21 mouse cellular contexts compared by ENCODE assay signal in genomic region chr9:117066502-117066901, GRCm38 (mm10).
DNase-seq lines count a peak whose midpoint lies in the region; ATAC-seq and TF ChIP-seq lines count a peak whose summit lies in the region.
"Had no signal": no experiment of that assay in that cellular context is flagged by ENCODE, and none has a peak within 500 bp of the region (broad histone marks: within the 10 kb centered on the region; RNA-seq: fewer than 3 reads in every experiment).

No protein-coding gene starts in this region.

- TF ChIP-seq POLR2A in brain, embryonic 14.5 days (IDR thresholded peaks at IDR 0.05; ENCODE audit: borderline replicate concordance, extremely low read depth, insufficient read depth, insufficient read length, poor library complexity, severe bottlenecking): no peak

- intact Hi-C loops in heart, postnatal 10 days (cut with DNase I): no loop called here

- H3K4me3 ChIP-seq in heart, postnatal 0 days (ENCODE audit: low read depth, low read length): no peak overlapping the region
- H3K4me3 ChIP-seq in liver, embryonic 14.5 days (ENCODE audit: insufficient read depth in 1 of 2, low read depth in 2 of 2, low read length in 2 of 2): no peak overlapping the region
- no peak overlapping the region for H3K4me3 ChIP-seq in liver, embryonic 11.5 days (ENCODE audit: low read depth, low read length)
- H3K4me3 ChIP-seq in ES-E14 (ENCODE audit: insufficient read depth in 1 of 2, low read depth in 1 of 2, low read length in 2 of 2, poor library complexity in 1 of 2, severe bottlenecking in 1 of 2): no peak overlapping the region
- H3K4me3 ChIP-seq: erythroblast, embryonic 14.5 days; heart, embryonic 10.5 days; liver, embryonic 13.5 days; megakaryocyte, embryonic 14.5 days; midbrain, embryonic 15.5 days had no signal

- H3K4me2 ChIP-seq in heart, postnatal 0 days (ENCODE audit: low read depth, low read length): no peak overlapping the region
- H3K4me2 ChIP-seq in liver, embryonic 14.5 days (ENCODE audit: low read depth): no peak overlapping the region
- H3K4me2 ChIP-seq in liver, embryonic 11.5 days: no peak overlapping the region
- H3K4me2 ChIP-seq: hindbrain, embryonic 14.5 days; liver, embryonic 13.5 days; midbrain, embryonic 15.5 days had no signal

- no peaks in the 10 kb centered on the region for H3K27me3 ChIP-seq in heart, postnatal 0 days (ENCODE audit: control insufficient read depth, insufficient read depth, low read length)
- H3K27me3 ChIP-seq in liver, embryonic 14.5 days (ENCODE audit: control insufficient read depth, insufficient read depth, low read length): no peaks in the 10 kb centered on the region
- H3K27me3 ChIP-seq in liver, embryonic 11.5 days (replicated peaks; ENCODE audit: control insufficient read depth, insufficient read depth, low read length): no peaks in the 10 kb centered on the region
- H3K27me3 ChIP-seq: liver, embryonic 13.5 days; megakaryocyte, embryonic 14.5 days; midbrain, embryonic 15.5 days had no signal

- H3K27ac ChIP-seq in heart, postnatal 0 days (ENCODE audit: low read depth): no peak overlapping the region
- H3K27ac ChIP-seq in liver, embryonic 14.5 days: no peak overlapping the region
- no peak overlapping the region for H3K27ac ChIP-seq in liver, embryonic 11.5 days (ENCODE audit: low read depth, low read length)
- no peak overlapping the region for H3K27ac ChIP-seq in ES-E14 (ENCODE audit: insufficient read depth, low read depth, low read length, poor library complexity, severe bottlenecking)
- H3K27ac ChIP-seq: heart, embryonic 10.5 days; hindbrain, embryonic 14.5 days; liver, embryonic 13.5 days; midbrain, embryonic 15.5 days had no signal

- no peaks in the 10 kb centered on the region for H3K4me1 ChIP-seq in heart, postnatal 0 days (ENCODE audit: control insufficient read depth, insufficient read depth)
- no peaks in the 10 kb centered on the region for H3K4me1 ChIP-seq in liver, embryonic 14.5 days (replicated peaks; ENCODE audit: control insufficient read depth in 2 of 2, insufficient read depth in 2 of 2, low read length in 1 of 2)
- H3K4me1 ChIP-seq in liver, embryonic 11.5 days (replicated peaks; ENCODE audit: control insufficient read depth, insufficient read depth, low read length): no peaks in the 10 kb centered on the region
- no peaks in the 10 kb centered on the region for H3K4me1 ChIP-seq in ES-E14 (ENCODE audit: control insufficient read depth in 2 of 2, insufficient read depth in 2 of 2, low read length in 2 of 2, poor library complexity in 1 of 2)
- H3K4me1 ChIP-seq: heart, embryonic 10.5 days; liver, embryonic 13.5 days; megakaryocyte, embryonic 14.5 days; midbrain, embryonic 15.5 days had no signal

- peak; percentile 47 for TF ChIP-seq CTCF in heart, postnatal 0 days (IDR thresholded peaks at IDR 0.05; ENCODE audit: low read depth)
- peak; percentile 10; the same call in 1 of the 2 replicates for TF ChIP-seq CTCF in liver, embryonic 14.5 days (IDR thresholded peaks at IDR 0.05; ENCODE audit: low read depth)
- TF ChIP-seq CTCF in brain, embryonic 14.5 days (IDR thresholded peaks at IDR 0.05; ENCODE audit: borderline replicate concordance, extremely low read depth, insufficient read depth, insufficient read length): peak; percentile 30; the same call in 1 of the 2 replicates

- no peak for ATAC-seq in heart, postnatal 0 days (ENCODE audit: insufficient read depth, low read depth)
- ATAC-seq in liver, embryonic 14.5 days (ENCODE audit: insufficient read depth): no peak
- ATAC-seq in liver, embryonic 11.5 days (replicated peaks; ENCODE audit: low FRiP score): no peak
- ATAC-seq in granulocyte monocyte progenitor cell, adult 5-6 weeks (replicated peaks; ENCODE audit: poor library complexity, severe bottlenecking): no peak
- ATAC-seq: forebrain, embryonic 14.5 days; intestine, embryonic 16.5 days; midbrain, embryonic 15.5 days had no signal

- in situ Hi-C loops in ES-E14 (cut with MboI; ENCODE audit: low sequenced_read_pairs in 2 of 2, unreplicated experiment in 2 of 2): no loop called here

- H3K36me3 ChIP-seq in heart, postnatal 0 days (replicated peaks; ENCODE audit: control insufficient read depth, insufficient read depth, low read length): no peaks in the 10 kb centered on the region
- H3K36me3 ChIP-seq in liver, embryonic 14.5 days (replicated peaks; ENCODE audit: control insufficient read depth, insufficient read depth, low read depth): no peaks in the 10 kb centered on the region
- no peaks in the 10 kb centered on the region for H3K36me3 ChIP-seq in liver, embryonic 11.5 days (ENCODE audit: control insufficient read depth, insufficient read depth, low read length)
- no peaks in the 10 kb centered on the region for H3K36me3 ChIP-seq in ES-E14 (ENCODE audit: control insufficient read depth, insufficient read depth, low read length, poor library complexity, severe bottlenecking)
- H3K36me3 ChIP-seq: liver, embryonic 13.5 days; midbrain, embryonic 15.5 days had no signal

- WGBS in heart, postnatal 0 days: 77% methylated on average over 3 of the region's 3 CpGs
- 52% methylated on average over 3 of the region's 3 CpGs for WGBS in liver, embryonic 14.5 days (ENCODE audit: insufficient replicate concordance)
- 75% methylated on average over 3 of the region's 3 CpGs for WGBS in liver, embryonic 11.5 days

- TF ChIP-seq EP300 in heart, postnatal 0 days (IDR thresholded peaks at IDR 0.05; ENCODE audit: low read depth): no peak
- no peak for TF ChIP-seq EP300 in liver, embryonic 14.5 days (IDR thresholded peaks at IDR 0.05; ENCODE audit: low read depth)

- no peaks in the 10 kb centered on the region for H3K9me3 ChIP-seq in heart, postnatal 0 days (replicated peaks; ENCODE audit: control insufficient read depth, low read length)
- no peaks in the 10 kb centered on the region for H3K9me3 ChIP-seq in liver, embryonic 14.5 days (ENCODE audit: control insufficient read depth, low read length)
- H3K9me3 ChIP-seq in liver, embryonic 11.5 days (ENCODE audit: control insufficient read depth, low read length): no peaks in the 10 kb centered on the region
- H3K9me3 ChIP-seq in ES-E14 (ENCODE audit: control insufficient read depth, insufficient read depth, low read depth, low read length): no peaks in the 10 kb centered on the region
- H3K9me3 ChIP-seq: heart, embryonic 10.5 days; midbrain, embryonic 15.5 days had no signal

- H3K9ac ChIP-seq in heart, postnatal 0 days (replicated peaks; ENCODE audit: low read depth, low read length): no peak overlapping the region
- H3K9ac ChIP-seq in liver, embryonic 14.5 days (replicated peaks): no peak overlapping the region
- H3K9ac ChIP-seq in liver, embryonic 11.5 days (ENCODE audit: low read depth, low read length): no peak overlapping the region
- H3K9ac ChIP-seq in ES-E14 (ENCODE audit: insufficient read depth, low read depth, low read length, poor library complexity, severe bottlenecking): no peak overlapping the region
- H3K9ac ChIP-seq: hindbrain, embryonic 14.5 days; liver, embryonic 13.5 days; midbrain, embryonic 15.5 days had no signal

- DNase-seq in heart, postnatal 0 days (ENCODE audit: low spot score): no peak
- no peak for DNase-seq in heart, postnatal 10 days
- no peak for DNase-seq in liver, embryonic 14.5 days (ENCODE audit: low read depth in 3 of 3, low spot score in 3 of 3)
- no peak for DNase-seq in liver, embryonic 11.5 days (ENCODE audit: low spot score)
- no peak for DNase-seq in ES-E14 (ENCODE audit: low read depth, low spot score)
- DNase-seq in brain, embryonic 14.5 days (ENCODE audit: low read depth): no peak
- DNase-seq in thymus, postnatal 25 days: no peak
- DNase-seq: B cell, adult 2 months; cerebellum, adult 2 months; gastrocnemius, postnatal 25 days; liver, embryonic 13.5 days; lung, postnatal 10 days; retina, postnatal 1 day had no signal

TF ChIP-seq in ES-E14, 5 proteins besides CTCF, POLR2A, EP300 and RAD21:
- TF ChIP-seq ZC3H11A (IDR thresholded peaks at IDR 0.05; ENCODE audit: borderline replicate concordance, low read depth, low read length) (0 out of 2 replicates have a peak, but pooled peaks have one; percentile 26), HCFC1 (IDR thresholded peaks at IDR 0.05; ENCODE audit: borderline replicate concordance, insufficient read depth, low read length) (no peak)
TF ChIP-seq in ES-E14: peak in this region for 1.
